Mouse (Mus musculus) c-Kit-positive CD71-positive TER-119-positive erythroid progenitor cells, embryonic 14.5 days (primary cell): ENCODE measurements around the gene Ephb1.

ENCODE experiments used
- DNase-seq: peaks from one replicate; pipeline ENCODE4 v3.0.0-alpha.2; 2013; ENCODE audit warnings: low spot score

Ephb1 gene

DNA sequence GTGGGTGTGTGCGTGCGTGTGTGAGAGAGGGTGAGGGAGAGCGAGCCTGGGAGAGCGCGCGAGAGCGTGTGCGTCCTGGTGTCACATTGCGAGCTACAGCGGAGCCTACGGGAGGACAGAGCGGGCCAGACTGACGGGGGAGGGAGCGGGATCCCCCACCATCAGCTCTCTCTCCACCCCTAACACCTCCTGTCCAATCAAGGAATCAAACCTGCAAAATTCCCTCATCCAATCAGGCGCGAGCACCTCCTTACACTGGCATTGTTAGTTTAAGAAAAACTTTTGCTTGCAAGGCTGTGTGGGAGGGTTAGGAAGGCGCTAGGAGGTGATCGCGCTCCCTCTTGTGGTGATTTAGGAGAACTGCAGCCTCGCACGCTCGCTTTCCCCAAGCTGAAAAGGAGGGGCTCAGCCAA is at the start of gene Ephb1:
TSS of gene Ephb1 (minus strand) at position 133 of the 413 bp plus-strand sequence.
- DNase-seq: peak; percentile 49

DNA sequence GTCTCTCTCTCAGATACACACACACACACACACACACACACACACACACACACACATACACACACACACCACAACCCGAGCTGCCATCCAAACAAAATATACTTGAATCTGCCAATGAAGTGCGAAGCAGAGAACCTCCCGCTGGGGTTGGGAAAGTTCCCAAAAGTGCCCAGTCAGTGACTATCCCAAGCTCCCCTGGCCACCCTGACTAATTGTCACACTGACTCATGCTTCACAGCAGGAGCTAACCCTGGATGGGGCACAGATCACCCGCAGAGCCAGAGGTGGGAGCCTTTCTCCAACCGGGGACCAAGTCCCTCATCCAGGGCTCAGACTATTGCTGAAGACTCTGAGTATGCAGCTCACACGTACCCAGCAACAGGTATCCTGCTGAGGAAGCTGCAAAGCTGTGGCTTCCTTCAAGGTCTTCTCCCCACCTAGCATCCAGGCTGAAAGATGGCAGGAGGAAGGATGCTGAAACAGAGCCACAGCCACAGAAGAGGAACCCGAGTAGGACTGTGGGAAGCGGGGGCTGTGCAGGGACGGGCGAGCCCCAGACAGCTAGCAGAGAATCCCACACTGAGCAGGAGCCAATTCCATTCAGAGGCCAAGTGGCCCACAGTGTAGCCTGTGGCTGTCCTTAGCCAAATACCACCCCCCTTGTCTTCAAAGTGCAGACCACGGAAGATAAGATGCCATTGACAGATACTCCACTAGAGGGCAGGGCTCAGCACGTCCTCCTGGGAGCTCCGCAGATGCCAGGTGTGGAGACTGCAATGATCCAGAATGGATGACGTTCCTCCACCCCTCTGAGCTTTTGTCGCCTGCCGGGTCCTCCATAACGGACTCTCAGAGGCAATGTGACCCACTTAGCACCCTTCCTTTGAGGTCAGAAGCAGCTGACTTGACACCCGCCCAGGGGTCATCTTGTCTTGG is 48.9 kb upstream of the Ephb1 start:
- no peak for DNase-seq

DNA sequence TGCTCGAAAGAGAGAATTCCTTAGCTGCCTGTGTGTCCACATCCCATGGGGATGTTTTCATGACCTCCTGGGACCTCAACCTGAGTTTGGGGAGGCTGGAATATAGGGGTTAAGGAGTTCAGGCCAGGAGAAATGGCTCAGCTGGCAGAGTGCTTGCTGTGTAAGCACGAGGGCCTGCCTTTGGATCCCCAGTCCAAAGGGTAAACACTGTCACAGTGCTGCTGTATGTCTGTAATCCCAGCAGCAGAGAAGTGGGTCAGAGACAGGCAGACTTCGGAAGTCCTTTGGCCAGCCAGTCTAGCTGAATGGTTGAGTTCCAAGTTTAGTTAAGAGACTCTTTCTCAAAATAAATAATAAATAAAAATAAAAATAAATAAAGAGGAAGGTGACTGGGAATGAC is 48.2 kb upstream of the Ephb1 start:
- DNase-seq: no peak

DNA sequence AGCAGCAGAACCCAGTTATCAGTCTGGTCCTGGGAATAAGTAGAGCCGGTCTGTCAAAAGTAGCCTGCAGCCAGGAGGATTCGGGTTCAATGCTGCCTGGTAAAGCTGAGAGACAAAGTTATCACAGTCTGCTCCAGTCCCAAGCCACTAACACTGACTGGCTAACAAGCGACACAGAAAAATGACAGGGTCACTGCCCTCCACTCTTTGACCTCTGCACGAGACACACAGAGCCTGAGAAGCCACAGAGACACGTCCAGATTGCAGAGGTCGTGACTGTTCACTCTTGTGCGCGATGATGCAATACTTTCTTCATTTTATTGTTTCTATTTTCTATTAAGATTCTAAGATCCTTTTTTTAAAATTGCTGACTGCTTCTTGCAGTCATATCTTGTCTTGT is 33.8 kb upstream of the Ephb1 start:
- no peak for DNase-seq

DNA sequence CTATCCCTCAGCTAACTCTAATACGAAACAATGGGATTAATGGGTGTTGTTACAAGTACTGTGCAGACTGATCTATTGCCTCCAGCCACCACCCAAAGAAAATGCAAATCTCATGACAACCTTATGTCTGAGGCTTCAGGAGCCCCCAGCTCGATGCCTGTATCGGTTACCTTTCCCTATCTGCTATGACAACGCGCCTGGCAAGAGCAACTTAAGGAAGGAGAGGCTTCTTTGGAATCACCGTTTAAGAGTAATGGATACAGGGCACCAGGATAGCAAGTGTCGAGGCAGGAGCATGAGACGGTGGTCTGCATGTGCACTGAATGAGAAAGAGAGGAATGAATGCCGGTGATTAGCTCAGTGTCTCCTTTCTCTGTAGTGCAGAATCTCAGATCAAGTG is 32.3 kb upstream of the Ephb1 start:
- no peak for DNase-seq

DNA sequence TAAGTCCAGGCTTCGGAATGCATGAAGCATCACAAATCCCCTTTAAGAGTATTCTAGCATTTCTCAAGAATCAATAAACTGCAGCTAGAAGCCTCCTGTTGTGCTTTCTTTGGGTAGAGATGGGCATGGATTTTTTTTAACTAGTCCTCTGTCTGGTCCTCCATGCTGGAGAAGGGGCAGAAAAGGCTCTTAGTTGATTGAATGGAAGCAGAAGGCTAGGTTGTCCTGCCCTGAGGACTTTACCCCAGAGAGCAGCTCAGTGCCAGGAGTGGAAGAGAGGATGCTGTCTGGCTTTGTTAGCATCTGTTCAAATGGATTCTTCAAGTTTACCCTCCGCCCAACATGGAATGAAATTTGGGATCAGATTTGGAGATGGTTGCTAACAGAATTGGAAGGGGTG is 25.7 kb upstream of the Ephb1 start:
- no peak for DNase-seq

DNA sequence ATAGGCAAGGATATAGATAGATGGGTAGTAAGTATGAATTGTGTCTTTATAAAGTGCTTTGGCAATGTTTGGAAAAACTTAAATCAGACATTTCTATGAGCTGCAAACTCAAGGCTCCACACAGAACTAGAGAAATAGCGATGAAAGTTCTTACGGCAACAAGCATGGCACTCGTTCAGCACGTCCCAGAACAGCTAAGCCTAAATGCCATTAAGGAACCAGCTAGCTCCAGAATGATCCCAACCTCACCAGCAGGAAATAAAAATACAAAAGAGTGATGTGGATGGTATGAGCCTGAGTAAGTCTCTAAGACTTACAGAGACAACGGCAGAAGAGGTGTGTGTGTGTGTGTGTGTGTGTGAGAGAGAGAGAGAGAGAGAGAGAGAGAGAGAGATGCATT is 20.2 kb upstream of the Ephb1 start:
- no peak for DNase-seq

DNA sequence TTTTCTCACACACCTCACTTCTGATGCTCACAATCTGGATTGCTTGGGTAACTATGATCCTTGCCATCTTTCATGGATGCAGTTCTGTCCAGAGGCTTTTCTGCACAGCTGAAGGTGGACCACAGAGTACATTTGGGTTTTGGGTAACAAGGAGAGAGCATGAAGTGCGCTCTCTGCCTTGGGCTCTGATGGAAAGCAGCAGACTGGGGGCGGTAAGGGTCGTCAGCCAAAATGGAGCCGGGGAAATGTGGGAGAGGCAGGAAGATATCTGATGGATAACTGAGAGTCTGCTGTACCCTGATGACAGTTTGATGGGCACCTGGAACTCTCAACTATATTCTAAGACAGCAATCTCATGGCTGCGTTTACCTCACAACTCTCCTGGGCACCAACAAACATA is 19.4 kb upstream of the Ephb1 start:
- DNase-seq: no peak

DNA sequence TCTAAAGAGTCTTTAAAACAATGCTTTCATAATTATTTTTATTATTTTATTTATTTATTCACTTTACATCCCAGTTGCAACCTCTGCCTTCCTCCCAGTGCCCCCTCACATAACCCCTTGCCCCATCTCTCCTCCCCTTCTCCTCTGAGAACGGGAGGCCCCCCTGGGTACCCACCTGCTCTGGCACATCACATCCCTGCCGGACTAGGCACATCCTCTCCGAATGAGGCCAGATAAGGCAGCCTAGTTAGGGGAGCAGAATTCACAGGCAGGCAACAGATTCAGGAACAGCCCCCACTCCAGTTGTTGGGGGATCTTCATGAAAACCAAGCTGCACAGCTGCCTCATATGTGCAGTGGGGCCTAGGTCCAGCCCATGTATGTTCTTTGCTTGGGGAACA is 17.4 kb upstream of the Ephb1 start:
- DNase-seq: no peak

DNA sequence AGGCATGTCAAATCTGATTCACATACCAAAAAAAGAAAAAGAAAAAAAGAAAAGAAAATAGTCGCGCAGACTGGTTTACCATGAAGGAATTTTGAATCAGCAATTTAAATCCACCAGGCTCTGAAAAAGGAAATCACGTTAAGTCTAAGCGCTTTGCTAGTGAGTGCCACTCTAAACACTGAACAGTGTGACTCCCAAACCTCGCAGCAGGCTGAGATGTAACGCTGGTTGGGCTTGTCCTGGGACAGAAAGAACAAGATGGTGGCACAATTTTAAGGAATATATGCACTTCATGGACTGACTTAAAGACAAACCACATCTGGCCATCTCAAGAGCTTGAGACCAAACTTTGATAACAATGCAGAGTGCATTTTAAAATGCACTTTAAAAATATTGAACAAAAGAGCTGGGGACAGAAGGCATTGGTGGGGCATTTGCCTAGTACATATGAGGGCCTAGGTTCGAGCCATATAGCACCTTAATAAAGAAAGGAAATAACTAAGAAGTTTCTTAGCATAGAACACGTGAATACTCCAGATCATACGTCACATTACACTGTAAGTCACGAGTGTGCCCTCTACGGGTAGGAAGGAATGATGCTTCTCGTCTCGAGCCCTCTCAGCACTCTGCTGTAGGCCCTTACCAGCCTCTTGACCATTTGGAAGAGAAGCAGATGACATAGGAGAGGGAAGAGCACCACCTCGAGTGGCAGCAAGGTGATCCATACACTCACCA is 16.7 kb upstream of the Ephb1 start:
- no peak for DNase-seq

DNA sequence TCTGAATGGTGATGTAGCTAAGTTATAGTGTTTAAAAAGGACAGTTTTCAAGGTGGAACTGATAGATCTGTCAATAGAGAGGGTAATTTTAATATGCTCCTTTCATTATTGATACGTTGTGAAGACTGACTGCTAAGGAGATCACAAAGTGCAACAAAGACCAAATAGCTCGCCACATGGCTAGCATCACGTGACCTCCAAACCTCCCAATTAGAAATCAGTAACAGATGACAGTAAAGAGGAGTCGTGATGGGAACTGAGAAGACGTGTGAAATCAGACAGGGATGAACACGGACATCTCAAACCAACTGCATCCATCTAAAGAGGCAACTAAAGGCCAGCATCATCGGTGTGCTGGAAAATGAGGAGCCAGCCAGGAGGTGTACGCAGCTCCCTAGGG is 15.6 kb upstream of the Ephb1 start:
- no peak for DNase-seq

DNA sequence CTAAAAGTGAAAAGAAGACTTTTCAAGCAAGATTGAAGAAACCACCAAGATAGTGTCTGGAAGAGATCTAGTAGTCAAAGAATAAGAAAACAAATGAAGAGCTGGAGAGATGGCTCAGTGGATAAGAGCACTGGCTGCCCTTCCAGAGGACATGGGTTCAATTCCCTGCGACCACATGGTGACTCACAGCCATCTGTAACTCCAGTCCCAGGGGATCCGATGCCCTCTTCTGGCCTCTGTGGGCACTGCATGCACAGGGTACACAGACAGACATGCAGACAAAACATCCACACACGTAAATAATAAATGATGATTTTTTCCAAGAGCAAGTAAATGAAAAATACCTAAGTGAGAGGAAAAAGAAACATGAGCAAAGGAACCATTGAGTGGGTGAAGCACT is 14.6 kb upstream of the Ephb1 start:
- no peak for DNase-seq

DNA sequence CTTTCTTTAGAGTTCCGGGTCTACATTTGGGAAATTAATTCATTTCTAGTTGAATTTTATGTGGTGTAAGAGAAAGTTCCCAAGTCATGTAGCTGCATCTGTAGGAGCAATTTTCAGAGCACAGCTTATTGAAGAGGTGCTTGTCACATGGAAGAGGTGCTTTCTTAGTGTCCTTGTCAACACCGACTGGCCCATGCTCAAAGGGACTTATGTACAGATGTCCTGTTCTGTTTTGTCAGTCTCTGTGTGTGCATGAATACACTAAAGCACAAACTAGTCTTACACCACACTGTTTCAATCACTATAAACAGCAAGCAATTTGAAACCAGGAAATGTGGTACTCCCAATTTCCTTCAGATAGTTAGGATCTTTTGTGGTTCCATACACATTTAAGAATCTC is 13.3 kb upstream of the Ephb1 start:
- DNase-seq: no peak

DNA sequence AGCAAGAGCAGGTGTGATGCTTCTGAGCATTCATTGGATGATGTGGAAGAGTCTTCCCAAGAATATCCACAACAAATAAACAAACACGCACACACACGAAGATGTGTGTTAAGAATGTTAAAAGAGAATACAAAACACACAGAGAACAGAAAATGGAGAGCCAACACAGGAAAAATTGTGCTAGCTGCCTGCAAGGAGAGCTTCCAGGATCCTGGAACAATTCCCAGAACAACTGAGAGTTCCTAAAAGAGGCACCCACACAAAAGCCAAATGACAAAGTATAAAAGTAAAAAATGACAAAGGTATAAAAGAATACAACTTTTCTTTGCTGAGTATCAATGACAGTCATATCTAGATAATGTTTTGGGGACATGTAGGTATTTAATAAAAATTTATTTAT is 11.0 kb upstream of the Ephb1 start:
- no peak for DNase-seq

DNA sequence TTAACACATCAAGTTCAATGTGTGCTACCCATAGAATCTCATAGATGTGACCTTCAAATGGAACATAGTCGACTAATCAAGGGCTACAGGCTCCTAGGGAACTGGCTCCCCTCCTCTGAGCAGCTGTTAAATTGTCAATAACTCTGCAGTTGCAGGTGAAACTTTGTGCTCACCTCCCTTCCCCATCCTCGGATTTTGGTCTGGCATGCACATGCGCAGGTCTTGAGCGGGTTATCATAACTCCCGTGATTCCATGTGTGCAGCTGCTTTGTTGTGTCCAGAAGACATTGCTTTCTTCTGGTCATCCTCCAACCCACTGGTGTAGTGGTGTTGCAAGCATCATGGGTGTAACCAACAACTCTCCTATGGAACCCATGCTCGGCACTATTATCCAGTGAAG is 4.8 kb upstream of the Ephb1 start:
- DNase-seq: no peak

DNA sequence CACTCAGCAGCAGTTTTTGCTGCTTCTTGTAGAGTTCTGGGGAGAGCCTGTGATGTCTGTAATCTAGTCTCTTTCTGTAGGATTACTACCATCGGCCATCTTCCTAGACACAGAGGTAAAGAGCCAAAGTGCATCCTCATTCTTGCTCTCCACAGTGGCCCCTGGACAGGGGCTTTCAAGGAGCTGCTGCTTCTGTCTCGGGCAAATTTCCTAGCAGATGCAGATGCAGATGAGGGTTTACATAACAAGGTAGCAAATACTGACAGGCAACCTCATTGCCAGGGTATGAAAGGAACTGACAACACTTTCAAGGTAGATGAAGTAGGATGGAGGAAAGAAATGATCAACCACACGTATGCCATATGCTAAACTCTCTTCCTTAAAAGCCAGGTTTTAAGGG is 4.2 kb upstream of the Ephb1 start:
- DNase-seq: no peak

DNA sequence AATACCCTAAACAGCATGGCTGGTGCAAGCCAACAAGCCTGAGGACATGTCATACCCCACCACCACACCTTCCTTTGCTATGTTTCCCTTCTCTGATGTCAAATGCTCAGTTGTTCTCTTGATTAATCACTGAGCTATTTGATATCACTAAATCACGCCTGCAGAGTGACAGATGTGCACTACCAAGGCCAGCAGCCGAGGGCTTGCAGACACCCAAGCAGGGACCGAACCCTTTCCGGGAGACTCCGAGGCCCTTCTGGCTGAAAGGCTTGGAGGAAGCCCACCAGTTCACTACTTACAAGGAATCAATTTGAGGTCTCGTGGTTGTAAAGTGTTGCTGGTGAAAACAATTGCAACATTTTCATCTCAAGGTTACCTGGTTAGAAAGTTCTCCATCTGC is 3.5 kb upstream of the Ephb1 start:
- DNase-seq: no peak

DNA sequence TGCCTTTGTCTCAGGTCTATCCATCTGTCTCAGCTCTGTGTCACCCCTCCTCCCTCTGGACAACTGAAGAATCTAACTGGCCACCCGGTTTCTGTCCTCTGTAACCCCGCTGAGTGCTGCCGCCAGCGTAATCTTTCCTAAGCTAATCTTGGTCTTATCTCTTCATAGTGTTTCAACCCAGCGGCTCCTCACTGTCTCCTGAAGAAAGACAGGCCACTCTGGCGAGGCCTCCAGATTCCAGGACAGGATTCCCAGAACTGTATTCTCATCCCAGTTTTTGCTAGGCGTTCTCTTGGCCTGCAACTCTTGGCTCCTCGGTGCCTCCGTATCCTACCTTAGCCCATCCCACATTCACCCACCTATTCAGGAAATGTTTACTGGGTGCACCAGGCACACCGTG is 2.0 kb upstream of the Ephb1 start:
- DNase-seq: no peak

DNA sequence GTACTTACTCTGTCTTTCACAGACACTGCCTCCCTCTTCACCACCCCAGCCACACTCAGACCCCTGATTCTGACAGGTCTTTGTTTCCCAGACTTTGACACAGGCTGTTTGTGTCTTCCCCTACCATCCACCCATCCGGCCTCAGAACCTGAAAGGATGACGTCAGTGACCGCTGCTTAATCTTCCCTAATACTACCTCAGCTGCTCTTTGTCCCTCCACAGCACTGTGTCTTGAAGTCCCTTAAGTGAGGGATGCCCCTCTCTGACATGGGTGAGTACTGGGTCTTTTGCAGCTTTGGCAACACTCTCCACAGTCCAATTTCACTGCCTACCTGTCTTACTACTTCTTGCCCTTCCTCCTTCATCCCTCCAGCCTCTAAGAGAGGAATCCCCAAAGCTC is 1.2 kb upstream of the Ephb1 start:
- DNase-seq: no peak

DNA sequence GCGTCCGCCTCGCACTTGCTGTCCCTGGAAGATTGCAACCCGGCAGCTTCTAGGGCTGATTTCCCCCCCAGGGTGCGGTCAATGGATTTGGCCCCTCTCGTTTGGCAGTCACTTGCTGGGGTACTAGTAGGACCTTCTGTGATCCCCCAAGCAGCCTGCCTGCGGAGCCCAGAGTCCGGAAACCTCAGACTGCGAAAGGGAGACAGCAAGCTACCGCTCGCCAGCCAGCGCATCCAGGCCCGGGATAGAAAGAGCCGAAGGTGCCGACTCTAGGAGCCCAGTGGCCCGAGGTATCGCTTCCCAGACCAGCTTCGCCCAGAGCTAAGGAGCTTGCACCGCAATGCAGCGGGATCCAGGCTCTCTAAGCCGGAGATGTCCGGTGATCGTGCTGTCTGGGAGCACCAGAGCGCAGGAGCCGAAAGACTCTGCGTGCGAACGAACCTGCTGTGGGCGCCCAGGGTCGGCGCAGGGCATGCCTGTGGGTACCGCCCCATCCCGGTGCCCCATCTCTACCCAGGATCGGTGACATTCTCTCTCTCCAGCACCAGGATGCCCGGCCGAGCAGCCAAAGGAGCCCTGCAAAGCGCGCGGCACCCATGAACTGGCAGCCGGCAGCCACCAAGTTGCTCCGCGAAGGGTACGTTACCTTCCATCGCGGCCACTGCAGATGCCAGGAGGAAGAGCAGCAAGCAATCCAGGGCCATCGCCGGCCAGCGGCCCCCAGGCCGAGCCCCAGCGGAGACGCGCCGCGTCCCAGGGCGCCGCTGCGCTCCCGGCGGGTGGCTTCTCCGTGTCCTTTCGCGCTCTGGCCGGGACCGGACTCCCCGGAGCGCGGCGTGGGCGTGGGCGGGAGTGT is 629 bp downstream of the Ephb1 start:
- no peak for DNase-seq

DNA sequence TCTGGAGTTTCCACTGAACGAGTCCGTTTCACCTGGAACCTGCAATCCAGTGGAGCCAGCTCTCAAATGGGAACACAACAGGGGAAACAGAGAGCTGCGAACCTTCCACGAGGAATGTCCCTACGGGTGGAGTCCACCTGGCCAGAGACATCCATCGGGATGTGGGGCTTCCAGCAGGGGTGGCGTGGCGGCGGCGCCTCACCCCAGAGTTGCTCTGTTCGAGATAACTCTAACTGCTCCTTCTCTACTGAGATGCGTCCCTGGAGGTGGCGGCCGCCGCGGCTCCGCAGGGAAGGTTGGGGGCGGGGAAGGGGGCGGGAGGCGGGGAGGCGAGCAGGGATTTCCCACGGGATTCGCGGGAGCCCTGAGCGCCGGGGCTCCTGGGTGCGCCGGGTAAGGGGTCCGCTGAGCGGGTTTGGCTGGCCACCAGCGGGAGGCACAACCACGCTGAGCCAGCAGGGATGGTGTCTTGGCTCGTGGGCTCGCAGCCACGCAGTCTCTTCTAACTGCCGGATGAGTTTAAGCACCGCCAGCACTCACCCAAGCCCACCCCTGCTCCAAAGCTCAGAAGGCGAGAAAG is 1.3 kb downstream of the Ephb1 start:
- no peak for DNase-seq
